Mouse (Mus musculus): ENCODE measurements around the gene Eme1. TPM values are rescaled to one million over a fixed set of nuclear protein-coding genes. Genes with fewer than 3 reads are reported as not detected.
"Not testable (repeated sequence)": the region's sequence is repeated elsewhere in the genome, so short reads cannot be mapped to it uniquely, and the experiment has no call there.

Eme1 gene
- polyA plus RNA-seq, 1 experiment from 2014 or later, result 2.3 TPM

DNA sequence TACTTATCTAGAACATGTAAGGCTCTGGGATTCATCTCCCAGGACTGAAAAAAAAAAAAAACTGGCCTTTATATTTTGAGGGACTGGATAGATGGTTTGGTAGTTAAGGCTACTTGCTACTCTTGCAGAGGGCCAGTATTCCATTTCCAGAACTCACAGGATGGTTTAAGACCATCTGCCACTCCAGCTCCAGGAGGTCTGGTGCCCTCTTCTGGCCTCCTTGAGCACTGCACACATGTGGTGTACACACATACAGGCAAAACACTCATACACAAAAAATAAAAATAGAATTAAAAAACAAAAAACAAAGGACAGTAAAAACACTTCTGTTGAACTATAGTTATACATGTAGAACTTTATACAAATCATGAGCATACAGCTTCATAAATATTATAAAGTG lies 26.9 kb upstream of the Eme1 start:
- Histone ChIP-seq H3K27ac (replicated peaks) (no peak overlapping the region), H3K36me3 (no peaks in the 10 kb centered on the region)
- ATAC-seq (ENCODE audit: low FRiP score), result no peak

DNA sequence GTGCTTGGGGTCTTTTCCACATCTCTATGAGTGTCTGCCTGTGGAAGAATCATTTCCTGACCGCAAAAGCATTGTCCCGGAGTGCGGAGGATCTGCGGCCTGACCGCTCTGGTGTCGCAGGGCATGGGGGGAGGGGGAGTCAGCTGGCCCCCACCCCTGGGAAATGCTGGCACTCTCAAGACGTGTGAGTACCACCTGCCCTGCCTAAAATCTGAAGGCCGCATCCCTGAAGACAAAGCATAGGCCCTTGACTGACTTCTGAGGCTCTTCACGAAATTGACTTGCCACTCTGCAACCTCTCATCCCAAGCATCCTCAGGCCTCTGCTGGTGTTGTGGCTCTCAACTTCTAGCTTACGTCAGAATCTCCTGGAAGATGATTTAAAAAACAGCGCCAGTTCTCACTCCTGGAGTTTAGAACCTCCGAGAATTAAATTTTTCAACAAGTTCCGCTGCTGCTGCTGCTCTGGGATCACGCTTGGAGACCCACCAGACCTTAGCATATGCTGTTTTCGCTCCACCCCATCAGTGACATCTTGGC lies 23.9 kb upstream of the Eme1 start:
- Histone ChIP-seq H3K36me3 (no peaks in the 10 kb centered on the region), H3K9me3 (replicated peaks) (no peaks in the 10 kb centered on the region), H3K9ac (replicated peaks) (peak overlapping the region; percentile 44; the same call in 1 of the 2 replicates), H3K27me3 (replicated peaks) (no peaks in the 10 kb centered on the region), H3K4me1 (peaks cover 38% of the 10 kb centered on the region), H3K27ac (replicated peaks) (peak overlapping the region; percentile 91), H3K4me2 (peak overlapping the region; percentile 80), H3K4me3 (replicated peaks) (peak overlapping the region; percentile 81)
- no peak for ATAC-seq (ENCODE audit: low FRiP score)
- WGBS, result 33% methylated on average over 15 of the region's 15 CpGs

More for the DNA sequence above, 26.9 kb upstream of the Eme1 start:
- Histone ChIP-seq H3K9me3 (replicated peaks) (no peaks in the 10 kb centered on the region), H3K4me2 (no peak overlapping the region), H3K9ac (replicated peaks) (no peak overlapping the region), H3K27me3 (replicated peaks) (no peaks in the 10 kb centered on the region), H3K4me3 (replicated peaks) (no peak overlapping the region), H3K4me1 (peaks cover 20% of the 10 kb centered on the region)

DNA sequence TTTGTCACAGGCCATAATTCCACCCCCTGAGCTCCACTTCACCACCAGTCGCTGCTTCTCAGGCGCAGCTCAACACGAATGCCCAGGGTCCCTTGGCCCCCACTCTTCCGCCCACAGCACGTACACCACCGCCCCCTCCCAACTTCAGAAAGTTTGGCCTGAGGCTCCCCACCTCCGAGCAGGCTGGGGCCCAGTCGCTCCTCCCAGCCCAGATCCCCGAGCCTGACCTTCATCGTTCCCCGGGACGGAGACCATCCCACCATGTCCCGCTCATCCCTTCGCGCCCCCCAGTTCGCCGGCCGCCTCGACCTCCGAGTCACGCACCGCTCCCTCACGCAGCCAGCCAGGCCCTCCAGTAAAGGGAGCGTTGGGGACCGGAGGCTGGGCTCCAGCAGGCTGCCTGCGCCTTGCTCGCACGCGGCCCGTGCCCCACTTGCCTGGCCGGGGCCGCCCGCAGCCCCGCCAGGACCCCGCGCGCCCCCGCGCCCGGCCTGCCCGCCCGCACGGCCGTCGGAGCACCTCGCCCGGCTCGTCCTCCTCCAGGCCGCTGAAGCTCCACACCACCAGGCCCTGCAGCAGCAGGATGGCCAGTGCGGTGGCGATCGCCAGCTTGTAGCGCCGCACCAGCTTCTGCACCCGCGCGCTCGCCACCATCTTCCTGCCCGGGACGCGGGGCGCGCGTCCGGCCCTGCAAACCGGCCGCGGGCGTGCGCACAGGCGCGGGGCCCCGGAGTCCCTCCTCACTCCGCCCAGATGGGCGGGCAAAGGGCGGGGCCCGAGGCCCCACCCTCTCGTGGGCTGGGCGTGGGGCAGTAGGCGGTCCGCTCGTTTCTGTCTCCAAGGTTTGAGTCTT lies 23.2 kb upstream of the Eme1 start, which contains the start of gene Xylt2:
Gene Xylt2, minus strand, starts transcription at position 762 of the 853 bp plus-strand sequence.
- no peaks in the 10 kb centered on the region for H3K9me3 ChIP-seq (replicated peaks)
- ATAC-seq (ENCODE audit: low FRiP score), result peak; percentile 96
- peaks cover 45% of the 10 kb centered on the region for H3K4me1 ChIP-seq
- no peaks in the 10 kb centered on the region for H3K36me3 ChIP-seq
- peak within 1 kb of the TSS; percentile 91 for H3K27ac ChIP-seq (replicated peaks)
- peak within 1 kb of the TSS; percentile 80 for H3K9ac ChIP-seq (replicated peaks)
- peak within 1 kb of the TSS; percentile 81 for H3K4me3 ChIP-seq (replicated peaks)
- peak within 1 kb of the TSS; percentile 80 for H3K4me2 ChIP-seq
- H3K27me3 ChIP-seq (replicated peaks), result no peaks in the 10 kb centered on the region
- WGBS, result under 1% methylated on average over 79 of the region's 82 CpGs

DNA sequence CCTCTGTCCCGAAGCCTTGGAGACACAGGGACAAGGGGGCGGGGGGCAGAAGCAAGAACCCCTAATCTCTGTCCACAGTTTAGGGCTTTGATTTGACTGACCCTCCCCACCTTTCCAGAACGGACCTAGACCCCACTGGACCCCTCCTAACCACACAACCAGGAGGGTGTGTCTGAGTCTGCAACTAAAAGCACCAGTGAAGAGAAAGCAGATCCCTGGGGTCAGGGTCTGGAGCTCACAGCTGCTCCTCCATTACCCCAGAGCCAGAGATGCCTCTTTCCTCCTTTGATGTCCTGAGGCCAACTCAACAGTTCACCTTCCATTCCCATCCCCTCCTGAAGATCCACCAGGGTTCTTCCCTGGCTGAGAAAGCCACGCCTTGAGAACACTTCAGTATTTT lies 22.5 kb upstream of the Eme1 start:
- Histone ChIP-seq H3K36me3 (no peaks in the 10 kb centered on the region), H3K9me3 (replicated peaks) (no peaks in the 10 kb centered on the region), H3K4me1 (peaks cover 49% of the 10 kb centered on the region), H3K27ac (replicated peaks) (peak overlapping the region; percentile 91), H3K9ac (replicated peaks) (peak overlapping the region; percentile 80), H3K4me3 (replicated peaks) (peak overlapping the region; percentile 81), H3K4me2 (peak overlapping the region; percentile 80), H3K27me3 (replicated peaks) (no peaks in the 10 kb centered on the region)
- 45% methylated on average over 4 of the region's 4 CpGs for WGBS
- no peak for ATAC-seq (ENCODE audit: low FRiP score)

DNA sequence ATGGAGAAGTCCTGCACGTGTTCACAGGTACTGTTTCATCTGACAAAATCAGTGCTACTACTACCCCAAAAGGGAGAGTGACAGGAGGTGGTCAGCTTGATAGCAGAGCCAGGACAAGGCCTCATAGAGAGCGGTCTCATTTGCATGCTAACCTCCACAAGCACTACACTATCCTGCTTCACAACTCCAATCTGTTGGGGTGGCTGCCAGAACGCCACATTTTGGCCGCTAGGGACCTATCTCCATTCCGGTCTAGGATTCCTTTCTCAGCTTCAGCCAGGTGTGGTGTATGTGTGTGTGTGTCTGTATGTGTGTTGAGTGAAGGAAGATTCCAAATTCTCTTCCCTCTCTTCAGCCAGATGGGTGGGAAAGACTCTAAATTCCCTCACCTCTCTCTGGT lies 21.7 kb upstream of the Eme1 start:
- 0 out of 2 replicates have a peak overlapping the region, but pooled peaks have one; percentile 80 for H3K9ac ChIP-seq (replicated peaks)

DNA sequence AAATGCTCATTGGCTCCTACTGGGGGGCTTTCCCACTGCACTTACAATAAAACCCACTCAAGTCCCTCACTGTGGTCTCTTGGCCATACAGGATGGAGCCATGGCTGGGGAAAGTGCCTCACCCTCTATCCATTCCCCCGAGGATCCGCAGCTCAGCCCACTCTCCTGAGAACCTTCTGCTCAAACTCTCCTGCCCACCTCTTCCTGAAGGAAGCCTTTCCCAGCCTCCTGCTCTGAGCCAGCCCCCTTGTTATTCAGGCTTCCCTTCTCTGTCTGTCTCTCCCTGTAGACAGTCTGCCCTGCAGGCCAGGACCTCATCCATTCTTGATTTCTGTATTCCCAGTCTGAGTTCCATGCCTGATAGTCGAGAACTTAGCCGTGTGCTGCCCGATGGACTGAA lies 21.2 kb upstream of the Eme1 start:
- Histone ChIP-seq H3K4me3 (replicated peaks) (no peak overlapping the region), H3K27me3 (replicated peaks) (no peaks in the 10 kb centered on the region), H3K9ac (replicated peaks) (no peak overlapping the region), H3K27ac (replicated peaks) (no peak overlapping the region), H3K9me3 (replicated peaks) (no peaks in the 10 kb centered on the region), H3K36me3 (0 out of 2 replicates have a peak, but pooled peaks cover 4% of the 10 kb centered on the region), H3K4me2 (peak overlapping the region; percentile 80; the same call in 1 of the 2 replicates), H3K4me1 (peaks cover 49% of the 10 kb centered on the region)
- no peak for ATAC-seq (ENCODE audit: low FRiP score)
- WGBS, result 89% methylated on average over 5 of the region's 5 CpGs

More for the DNA sequence above, 21.7 kb upstream of the Eme1 start:
- Histone ChIP-seq H3K9me3 (replicated peaks) (no peaks in the 10 kb centered on the region), H3K36me3 (no peaks in the 10 kb centered on the region), H3K27me3 (replicated peaks) (no peaks in the 10 kb centered on the region), H3K4me3 (replicated peaks) (0 out of 2 replicates have a peak overlapping the region, but pooled peaks have one; percentile 81), H3K4me1 (peaks cover 49% of the 10 kb centered on the region), H3K27ac (replicated peaks) (no peak overlapping the region), H3K4me2 (peak overlapping the region; percentile 80)
- no peak for ATAC-seq (ENCODE audit: low FRiP score)
- WGBS, result 83% methylated on average over 5 of the region's 5 CpGs

DNA sequence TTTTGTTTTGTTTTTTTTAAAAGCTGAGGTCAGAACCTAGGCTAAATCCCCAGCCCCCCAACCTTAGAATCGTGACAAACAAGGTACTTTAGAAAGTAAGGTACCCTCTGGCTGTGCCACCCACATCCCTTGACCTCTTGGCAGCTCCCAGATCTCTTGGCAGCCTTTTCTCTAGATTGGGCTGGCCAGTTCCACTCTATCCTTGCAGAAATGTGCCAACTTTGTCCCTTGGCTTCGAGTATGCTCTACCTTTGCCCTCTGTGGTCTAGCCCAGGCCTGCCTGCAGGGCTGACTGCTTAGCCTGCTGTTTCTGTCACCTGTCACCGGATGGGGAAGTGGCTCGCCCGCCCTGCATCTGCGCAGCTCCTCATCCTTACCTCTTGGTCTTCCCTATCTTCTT lies 11.5 kb upstream of the Eme1 start:
- Histone ChIP-seq H3K27me3 (replicated peaks) (no peaks in the 10 kb centered on the region), H3K4me2 (no peak overlapping the region), H3K9me3 (replicated peaks) (no peaks in the 10 kb centered on the region), H3K9ac (replicated peaks) (no peak overlapping the region), H3K4me3 (replicated peaks) (no peak overlapping the region), H3K27ac (replicated peaks) (no peak overlapping the region), H3K4me1 (no peaks in the 10 kb centered on the region), H3K36me3 (peaks cover 86% of the 10 kb centered on the region)
- ATAC-seq (ENCODE audit: low FRiP score), result no peak
- 94% methylated on average over 6 of the region's 6 CpGs for WGBS

DNA sequence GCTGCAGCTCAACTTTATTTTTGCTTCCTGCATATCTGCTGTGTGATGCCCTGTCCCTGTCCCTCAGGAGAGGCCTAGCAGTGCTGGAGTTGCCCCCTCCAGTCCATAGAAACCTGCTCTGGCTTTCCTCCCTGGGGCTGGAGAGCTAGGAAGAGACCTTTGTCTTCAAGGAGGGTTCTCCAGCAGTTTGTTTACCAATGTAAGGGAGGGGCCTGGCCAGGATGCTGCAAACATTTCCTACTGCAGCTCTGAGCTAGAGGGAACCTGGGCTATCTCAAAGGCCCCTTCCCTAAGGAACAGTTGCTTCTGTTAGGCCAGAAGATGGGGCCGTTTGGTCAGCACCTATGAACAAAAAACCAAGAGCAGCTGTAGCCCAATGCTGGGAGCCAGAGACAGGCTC lies 7.6 kb upstream of the Eme1 start:
- 0 out of 2 replicates have a peak overlapping the region, but pooled peaks have one; percentile 9 for H3K27ac ChIP-seq (replicated peaks)
- H3K4me1 ChIP-seq, result no peaks in the 10 kb centered on the region
- H3K36me3 ChIP-seq, result peaks cover 78% of the 10 kb centered on the region
- H3K4me2 ChIP-seq, result no peak overlapping the region
- ATAC-seq (ENCODE audit: low FRiP score), result no peak
- 69% methylated on average over 1 of the region's 1 CpGs for WGBS
- no peaks in the 10 kb centered on the region for H3K27me3 ChIP-seq (replicated peaks)
- H3K9ac ChIP-seq (replicated peaks), result no peak overlapping the region
- H3K9me3 ChIP-seq (replicated peaks), result no peaks in the 10 kb centered on the region
- H3K4me3 ChIP-seq (replicated peaks), result no peak overlapping the region

DNA sequence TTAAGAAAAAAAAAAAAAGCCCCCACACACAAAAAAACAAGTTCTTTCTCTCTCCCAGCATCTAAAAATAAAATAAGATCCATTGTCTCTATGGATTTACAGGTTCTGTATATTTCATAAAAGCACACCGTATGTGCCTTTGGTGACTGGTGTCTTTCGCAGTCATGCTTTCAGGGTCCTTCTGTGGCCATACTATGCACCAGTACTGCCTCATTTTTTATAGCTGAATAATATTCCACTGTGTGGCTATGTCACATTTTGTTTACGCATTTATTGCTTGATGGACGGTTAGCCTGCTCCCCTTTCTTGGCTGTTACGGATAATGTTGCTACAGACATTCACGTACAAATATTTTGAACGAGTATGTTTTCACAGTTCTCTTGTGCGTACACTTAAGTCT lies 791 bp downstream of the Eme1 start:
- Histone ChIP-seq H3K27me3 (replicated peaks) (no peaks in the 10 kb centered on the region), H3K4me3 (replicated peaks) (peak overlapping the region; percentile 72), H3K9me3 (replicated peaks) (no peaks in the 10 kb centered on the region), H3K9ac (replicated peaks) (no peak overlapping the region), H3K4me1 (peaks cover 16% of the 10 kb centered on the region), H3K4me2 (peak overlapping the region; percentile 86), H3K36me3 (peaks cover 16% of the 10 kb centered on the region), H3K27ac (replicated peaks) (no peak overlapping the region)
- ATAC-seq (ENCODE audit: low FRiP score), result no peak
- WGBS, result 48% methylated on average over 8 of the region's 8 CpGs

DNA sequence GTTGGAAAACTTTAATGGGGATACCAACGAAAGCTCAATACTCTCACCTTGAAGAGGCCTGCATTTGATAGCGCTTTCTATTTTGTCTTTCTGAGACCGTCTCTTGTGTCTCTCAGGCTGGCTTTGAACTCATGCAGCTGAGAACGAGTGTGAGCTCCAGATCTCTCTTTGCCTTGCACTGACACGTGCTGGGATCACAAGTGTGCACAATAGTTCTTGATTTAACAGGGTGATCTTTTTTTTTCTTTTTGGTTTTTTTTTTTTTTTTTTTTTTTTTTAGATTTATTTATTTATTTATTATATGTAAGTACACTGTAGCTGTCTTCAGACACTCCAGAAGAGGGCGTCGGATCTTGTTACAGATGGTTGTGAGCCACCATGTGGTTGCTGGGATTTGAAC lies 2.5 kb downstream of the Eme1 start:
- WGBS, result 97% methylated on average over 5 of the region's 7 CpGs

DNA sequence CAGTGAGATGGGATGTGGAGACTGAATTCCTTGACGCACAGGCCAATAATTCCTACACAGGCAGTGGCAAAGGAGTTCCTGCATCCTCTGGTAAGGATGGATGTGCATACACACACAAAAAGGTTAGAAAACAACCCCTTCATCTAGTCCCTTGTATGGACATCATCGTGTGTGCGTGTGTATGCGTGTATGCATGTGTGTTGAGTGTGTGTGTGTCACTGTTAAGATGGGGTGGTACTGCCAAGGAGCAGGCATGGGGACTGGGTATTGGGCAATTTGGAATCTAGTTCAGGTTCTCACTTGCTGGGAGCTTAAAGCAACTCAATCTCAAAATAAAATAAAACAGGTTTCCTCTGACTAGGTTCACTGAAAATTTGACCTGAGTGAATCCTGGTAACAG lies 7.3 kb downstream of the Eme1 start:
- H3K36me3 ChIP-seq, result peaks cover 63% of the 10 kb centered on the region
- no peak overlapping the region for H3K27ac ChIP-seq (replicated peaks)
- no peak for ATAC-seq (ENCODE audit: low FRiP score)
- no peaks in the 10 kb centered on the region for H3K4me1 ChIP-seq
- H3K9ac ChIP-seq (replicated peaks), result no peak overlapping the region
- H3K27me3 ChIP-seq (replicated peaks), result no peaks in the 10 kb centered on the region
- H3K9me3 ChIP-seq (replicated peaks), result no peaks in the 10 kb centered on the region
- no peak overlapping the region for H3K4me2 ChIP-seq
- H3K4me3 ChIP-seq (replicated peaks), result no peak overlapping the region
- 95% methylated on average over 4 of the region's 4 CpGs for WGBS

More for the DNA sequence above, 2.5 kb downstream of the Eme1 start:
- H3K4me1 ChIP-seq, result peaks cover 16% of the 10 kb centered on the region
- not testable (repeated sequence) for H3K27me3 ChIP-seq (replicated peaks); ATAC-seq (ENCODE audit: low FRiP score); H3K9me3 ChIP-seq (replicated peaks); H3K27ac ChIP-seq (replicated peaks); H3K4me3 ChIP-seq (replicated peaks); H3K9ac ChIP-seq (replicated peaks); H3K4me2 ChIP-seq
- peaks cover 17% of the 10 kb centered on the region for H3K36me3 ChIP-seq

Data from neural tube, embryonic 15.5 days (tissue).